Comparison of ENCODE assay signal across 8 mouse cellular contexts in the genomic region with DNA sequence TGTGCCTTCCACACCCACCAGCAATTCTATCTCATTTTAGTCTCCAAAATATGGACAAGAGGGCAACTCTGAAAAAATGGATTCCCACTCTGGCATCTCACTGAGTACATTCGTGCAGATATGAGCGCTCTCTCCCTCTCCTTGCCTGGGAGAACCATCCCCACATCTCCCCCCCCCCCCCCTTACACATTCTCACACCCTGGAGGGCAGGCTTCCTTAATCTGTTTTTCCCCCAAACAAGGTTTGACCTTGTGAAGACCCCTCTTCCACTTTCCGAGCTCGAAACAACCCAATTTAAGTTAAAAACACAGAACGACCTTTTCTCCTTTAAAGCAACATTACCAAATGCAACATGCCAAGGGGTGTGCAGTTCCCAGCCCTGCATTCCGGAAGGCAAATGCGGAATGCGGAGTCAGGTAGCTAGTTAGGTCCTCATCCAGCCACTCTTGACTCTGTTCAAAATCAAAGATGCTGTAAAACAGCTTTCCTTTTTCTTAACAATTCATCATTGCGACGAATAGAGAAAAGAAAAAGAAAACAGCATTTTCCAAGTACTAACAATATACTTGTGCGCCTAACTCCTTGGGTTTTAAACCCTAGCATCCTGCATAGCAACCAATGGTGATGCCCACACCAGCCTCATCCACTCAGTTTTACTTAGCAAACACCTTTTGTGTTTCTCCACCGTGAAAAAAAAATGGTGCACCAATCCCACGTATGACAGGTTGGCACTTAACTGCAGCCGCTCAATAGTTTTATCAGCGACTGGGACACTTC. TPM values are rescaled to one million over a fixed set of nuclear protein-coding genes. Genes with fewer than 3 reads are reported as not detected.
DNase-seq lines count a peak whose midpoint lies in the region; ATAC-seq lines count a peak whose summit lies in the region.

No protein-coding gene starts in this region.

- no peaks in the 10 kb centered on the region for H3K36me3 ChIP-seq in hindbrain, embryonic 13.5 days
- H3K36me3 ChIP-seq in neural tube, embryonic 12.5 days = no peaks in the 10 kb centered on the region

- H3K27me3 ChIP-seq in hindbrain, embryonic 13.5 days = peaks cover 21% of the 10 kb centered on the region
- H3K27me3 ChIP-seq in neural tube, embryonic 12.5 days (replicated peaks) = peaks cover 5% of the 10 kb centered on the region; the same call in 1 of the 2 replicates

- intact Hi-C loops in left cerebral cortex, postnatal 25 days (cut with DNase I) = loop anchor here (2.0 to 5.0 kb wide), 5 partner anchors 21 to 712 kb away; partner anchors contain the start of genes Gen1, Rad51ap2 and Smc6

- H3K27ac ChIP-seq in hindbrain, embryonic 13.5 days = no peak overlapping the region
- H3K27ac ChIP-seq in neural tube, embryonic 12.5 days = no peak overlapping the region

- H3K9ac ChIP-seq in hindbrain, embryonic 13.5 days = peak overlapping the region; percentile 62
- no peak overlapping the region for H3K9ac ChIP-seq in neural tube, embryonic 12.5 days

- WGBS in hindbrain, embryonic 13.5 days = 6% methylated on average over 15 of the region's 15 CpGs
- WGBS in neural tube, embryonic 12.5 days = 9% methylated on average over 15 of the region's 15 CpGs

- H3K9me3 ChIP-seq in hindbrain, embryonic 13.5 days = no peaks in the 10 kb centered on the region
- no peaks in the 10 kb centered on the region for H3K9me3 ChIP-seq in neural tube, embryonic 12.5 days

- peaks cover 21% of the 10 kb centered on the region for H3K4me1 ChIP-seq in hindbrain, embryonic 13.5 days (replicated peaks)
- peaks cover 18% of the 10 kb centered on the region; the same call in 1 of the 2 replicates for H3K4me1 ChIP-seq in neural tube, embryonic 12.5 days

- DNase-seq in left cerebral cortex, postnatal 25 days (ENCODE audit: low spot score in 2 of 2) = peak; percentile 30 to 43
- no peak for DNase-seq in left cerebral cortex, adult 11 months (ENCODE audit: low spot score)
- DNase-seq in embryo, embryonic 10.5 days (ENCODE audit: low spot score) = peak; percentile 27
- no peak for DNase-seq in frontal cortex, postnatal 14 days (ENCODE audit: low spot score in 2 of 2)
- no peak for DNase-seq in thymus, adult 18-20 months

- H3K4me3 ChIP-seq in hindbrain, embryonic 13.5 days = peak overlapping the region; percentile 47
- peak overlapping the region; percentile 37 for H3K4me3 ChIP-seq in neural tube, embryonic 12.5 days

- peak overlapping the region; percentile 67 for H3K4me2 ChIP-seq in hindbrain, embryonic 13.5 days
- peak overlapping the region; percentile 77 for H3K4me2 ChIP-seq in neural tube, embryonic 12.5 days (replicated peaks)

- ATAC-seq in hindbrain, embryonic 13.5 days (ENCODE audit: low FRiP score) = no peak
- ATAC-seq in neural tube, embryonic 12.5 days (ENCODE audit: low FRiP score, low read depth) = no peak
- no peak for ATAC-seq in erythroid progenitor cell, adult 5-6 weeks (replicated peaks; ENCODE audit: low FRiP score, poor library complexity, severe bottlenecking)

RNA-seq across cellular contexts. Expression of gene Vsnl1, which starts 1.0 kb away (rescaled TPM):
- total RNA-seq in left cerebral cortex, postnatal 25 days (2021) = 100 to 1,000 TPM; 587 to 660 TPM
- polyA plus RNA-seq in hindbrain, embryonic 13.5 days (2015; fragmentation: Nextera tagmentation; extraction: Ambion mirVana) = 23.6 and 28.5 TPM in 2 replicates
- 4.5 and 6.2 TPM in 2 replicates for polyA plus RNA-seq in neural tube, embryonic 12.5 days (2016; fragmentation: Nextera tagmentation; extraction: Ambion mirVana)
- not detected in 2 replicates for total RNA-seq in erythroid progenitor cell, adult 5-6 weeks (2015; ENCODE audit: low replicate concordance)
- not detected in 2 replicates for total RNA-seq in erythroid progenitor cell, adult 5-6 weeks (2017; ENCODE audit: low replicate concordance)

RNA-seq across cellular contexts. Expression of gene Rad51ap2, which starts 20.4 kb away (rescaled TPM):
- total RNA-seq in left cerebral cortex, postnatal 25 days (2021) = 1 to 10 TPM; 2.4 to 2.5 TPM
- 0.27 and 0.47 TPM in 2 replicates for polyA plus RNA-seq in hindbrain, embryonic 13.5 days (2015; fragmentation: Nextera tagmentation; extraction: Ambion mirVana)
- 0.36 and 0.42 TPM in 2 replicates for polyA plus RNA-seq in neural tube, embryonic 12.5 days (2016; fragmentation: Nextera tagmentation; extraction: Ambion mirVana)
- not detected in 2 replicates for total RNA-seq in erythroid progenitor cell, adult 5-6 weeks (2015; ENCODE audit: low replicate concordance)
- total RNA-seq in erythroid progenitor cell, adult 5-6 weeks (2017; ENCODE audit: low replicate concordance) = not detected in 2 replicates

Comparison
In these comparisons a context has a peak if more than half of its experiments do, and no peak if none do; other contexts are left out.
1. DNase-seq: peak in left cerebral cortex, postnatal 25 days (2 of 2) and embryo, embryonic 10.5 days (single experiment); none in left cerebral cortex, adult 11 months (single experiment), frontal cortex, postnatal 14 days (0 of 2) and thymus, adult 18-20 months (0 of 2).
2. RNA of gene Vsnl1, which starts 1.0 kb away (total RNA-seq): 587 to 660 TPM in left cerebral cortex, postnatal 25 days; not detected in erythroid progenitor cell, adult 5-6 weeks; every median in the first group is over 100 times any median in the second.